Mouse (Mus musculus) embryonic facial prominence, embryonic 14.5 days (tissue): ENCODE measurements around the gene Adcyap1r1. TPM values are rescaled to one million over a fixed set of nuclear protein-coding genes. Genes with fewer than 3 reads are reported as not detected.

Source experiments
- ATAC-seq: fragments of 200-750 bp; cut with Nextera tagmentation; 2 replicates; pipeline ENCODE4 v1.8.0; 2017; ENCODE audit warnings: low read depth, moderate number of reproducible peaks, moderate TSS enrichment
- DNase-seq: peaks from one replicate; pipeline ENCODE4 v3.0.0-alpha.2; 2015; ENCODE audit warnings: low spot score
- H3K27ac ChIP-seq: fragments of 300-500 bp; sonication (generic); replicated peaks from 2 replicates; pipeline ENCODE4 v1.5.1; 2014; ENCODE audit warnings: low read depth, mild to moderate bottlenecking, low read length, moderate library complexity
- H3K27me3 ChIP-seq: fragments of 300-500 bp; sonication (generic); replicated peaks from 2 replicates; pipeline ENCODE4 v1.6.1; 2014; ENCODE audit warnings: low read length; ENCODE audit not compliant: control insufficient read depth, insufficient read depth
- H3K36me3 ChIP-seq: fragments of 300-500 bp; sonication (generic); 2 replicates; pipeline ENCODE4 v1.6.1; 2014; ENCODE audit warnings: low read length, mixed read lengths; ENCODE audit not compliant: control insufficient read depth, insufficient read depth
- H3K4me1 ChIP-seq: fragments of 300-500 bp; sonication (generic); 2 replicates; pipeline ENCODE4 v1.6.1; 2014; ENCODE audit warnings: antibody characterized with exemption, low read length; ENCODE audit not compliant: control insufficient read depth, insufficient read depth
- H3K4me2 ChIP-seq: fragments of 300-500 bp; sonication (generic); 2 replicates; pipeline ENCODE4 v1.6.1; 2014; ENCODE audit warnings: low read depth, mild to moderate bottlenecking, low read length, moderate library complexity, mixed read lengths
- H3K4me3 ChIP-seq: fragments of 300-500 bp; sonication (generic); 2 replicates; pipeline ENCODE4 v1.5.1; 2014; ENCODE audit warnings: low read depth, mild to moderate bottlenecking, low read length
- H3K9ac ChIP-seq: fragments of 300-500 bp; sonication (generic); 2 replicates; pipeline ENCODE4 v1.6.1; 2014; ENCODE audit warnings: low read depth, mild to moderate bottlenecking, low read length, moderate library complexity, mixed read lengths
- H3K9me3 ChIP-seq: fragments of 300-500 bp; sonication (generic); 2 replicates; pipeline ENCODE4 v1.6.1; 2016; ENCODE audit warnings: low read length; ENCODE audit not compliant: control insufficient read depth
- WGBS: fragments of 180-500 bp; shearing (Covaris S2); extraction: QIAGEN DNeasy Blood & Tissue Kit; methylation state at CpG from one replicate; pipeline ENCODE4 v1.1.7; 2014; 5-methylcytosine and 5-hydroxymethylcytosine counted together
- polyA plus RNA-seq: library from polyadenylated mRNA; unstranded; fragments of >200 nt; fragmentation: Nextera tagmentation; extraction: Ambion mirVana; gene quantifications from 2 replicates; pipeline ENCODE4 v1.2.1, GENCODE M21; 2014

Adcyap1r1 gene
- polyA plus RNA-seq, 1 experiment from 2014 or later, result 5.1 TPM

DNA sequence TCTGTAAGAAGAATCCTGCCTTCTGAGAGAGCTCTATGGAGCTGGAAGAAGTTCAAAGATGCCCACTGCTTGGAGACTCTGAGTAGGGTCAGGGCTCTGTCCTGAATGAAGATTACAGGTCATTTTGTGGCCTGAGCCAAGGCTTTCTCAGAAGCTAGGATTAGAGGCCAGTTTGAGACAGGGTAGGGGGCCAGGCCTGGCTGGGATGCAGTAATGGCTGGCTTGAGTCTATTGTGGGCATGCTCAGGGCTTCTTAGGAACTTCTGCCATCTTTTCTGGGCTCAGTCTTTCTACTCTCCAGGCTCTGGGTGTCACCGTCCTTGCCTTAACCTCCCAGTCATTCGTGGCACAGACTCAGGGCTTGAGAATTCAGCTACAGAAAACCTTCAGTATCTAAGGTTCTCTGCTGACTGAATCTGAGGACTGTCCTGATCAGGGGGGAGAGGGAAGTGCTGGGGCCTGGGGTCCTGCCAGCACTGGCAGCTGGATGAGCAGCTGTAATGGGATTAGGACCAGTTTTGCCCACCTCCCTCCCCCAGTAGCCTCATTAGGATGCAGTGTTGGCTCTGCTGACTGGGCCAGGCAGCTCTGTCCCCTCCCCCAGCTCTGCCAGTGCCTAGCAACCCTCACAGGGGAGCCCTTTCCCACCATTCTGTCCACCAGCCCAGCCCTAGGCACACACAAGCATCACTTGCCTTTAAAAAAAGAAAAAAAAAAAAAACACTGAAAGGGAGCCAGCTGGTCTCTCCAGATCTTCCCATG, 7.7 kb upstream of the Adcyap1r1 start:
- WGBS, result 18% methylated on average over 2 of the region's 2 CpGs
- Histone ChIP-seq H3K27ac (no peak overlapping the region), H3K4me1 (no peaks in the 10 kb centered on the region), H3K4me3 (no peak overlapping the region), H3K36me3 (no peaks in the 10 kb centered on the region), H3K27me3 (no peaks in the 10 kb centered on the region), H3K9ac (no peak overlapping the region), H3K4me2 (no peak overlapping the region), H3K9me3 (no peaks in the 10 kb centered on the region)
- DNase-seq, result peak; percentile 73
- ATAC-seq, result peak; percentile 89

DNA sequence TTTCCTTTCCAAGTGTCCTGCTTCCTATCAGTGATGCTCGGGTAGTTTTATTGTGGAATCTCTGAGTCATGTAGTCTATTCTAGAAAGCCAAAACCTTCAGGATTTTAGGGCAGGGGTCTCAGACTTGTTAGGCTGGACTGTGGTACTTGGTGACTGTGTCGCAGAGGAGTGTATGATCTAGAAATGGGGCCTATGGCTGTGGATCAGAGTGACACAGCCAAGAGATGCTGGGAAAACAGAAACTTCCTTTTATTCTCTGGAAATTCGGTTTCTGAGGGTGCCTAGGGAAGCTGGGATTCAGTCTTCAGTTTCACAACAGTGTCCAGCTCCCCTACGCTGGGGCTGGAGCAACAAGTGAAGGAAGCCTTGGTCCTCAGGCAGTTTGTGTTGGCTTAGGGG, 7.1 kb upstream of the Adcyap1r1 start:
- no peak overlapping the region for H3K4me3 ChIP-seq
- 40% methylated on average over 4 of the region's 4 CpGs for WGBS
- H3K36me3 ChIP-seq, result no peaks in the 10 kb centered on the region
- H3K9ac ChIP-seq, result no peak overlapping the region
- ATAC-seq (no peak), DNase-seq (no peak)
- no peaks in the 10 kb centered on the region for H3K4me1 ChIP-seq
- H3K27me3 ChIP-seq, result no peaks in the 10 kb centered on the region
- no peaks in the 10 kb centered on the region for H3K9me3 ChIP-seq
- H3K4me2 ChIP-seq, result no peak overlapping the region
- no peak overlapping the region for H3K27ac ChIP-seq

DNA sequence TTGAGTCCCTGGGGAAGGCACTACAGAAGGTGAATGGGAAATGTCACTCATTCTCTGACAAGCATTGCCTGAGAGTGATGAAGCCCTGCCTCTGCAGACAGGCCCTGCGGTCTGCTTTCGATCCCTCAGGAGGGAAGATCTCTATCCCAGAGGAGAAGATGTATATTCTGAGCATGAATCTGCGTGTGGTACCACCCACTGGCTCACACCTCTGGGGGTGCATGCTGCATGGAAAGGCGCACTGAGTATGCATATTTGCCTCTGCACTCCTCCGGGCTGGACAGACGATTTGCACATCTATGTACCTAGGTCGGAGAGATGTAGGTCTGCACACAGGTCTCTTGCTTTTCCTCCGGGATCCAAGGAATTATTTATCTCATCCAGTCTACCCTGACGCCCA, 3.6 kb upstream of the Adcyap1r1 start:
- Histone ChIP-seq H3K27ac (no peak overlapping the region), H3K4me1 (no peaks in the 10 kb centered on the region), H3K9ac (no peak overlapping the region), H3K4me2 (no peak overlapping the region), H3K27me3 (peaks cover 31% of the 10 kb centered on the region), H3K4me3 (no peak overlapping the region), H3K36me3 (no peaks in the 10 kb centered on the region), H3K9me3 (no peaks in the 10 kb centered on the region)
- no peak for DNase-seq
- ATAC-seq, result no peak
- WGBS, result 74% methylated on average over 9 of the region's 9 CpGs

DNA sequence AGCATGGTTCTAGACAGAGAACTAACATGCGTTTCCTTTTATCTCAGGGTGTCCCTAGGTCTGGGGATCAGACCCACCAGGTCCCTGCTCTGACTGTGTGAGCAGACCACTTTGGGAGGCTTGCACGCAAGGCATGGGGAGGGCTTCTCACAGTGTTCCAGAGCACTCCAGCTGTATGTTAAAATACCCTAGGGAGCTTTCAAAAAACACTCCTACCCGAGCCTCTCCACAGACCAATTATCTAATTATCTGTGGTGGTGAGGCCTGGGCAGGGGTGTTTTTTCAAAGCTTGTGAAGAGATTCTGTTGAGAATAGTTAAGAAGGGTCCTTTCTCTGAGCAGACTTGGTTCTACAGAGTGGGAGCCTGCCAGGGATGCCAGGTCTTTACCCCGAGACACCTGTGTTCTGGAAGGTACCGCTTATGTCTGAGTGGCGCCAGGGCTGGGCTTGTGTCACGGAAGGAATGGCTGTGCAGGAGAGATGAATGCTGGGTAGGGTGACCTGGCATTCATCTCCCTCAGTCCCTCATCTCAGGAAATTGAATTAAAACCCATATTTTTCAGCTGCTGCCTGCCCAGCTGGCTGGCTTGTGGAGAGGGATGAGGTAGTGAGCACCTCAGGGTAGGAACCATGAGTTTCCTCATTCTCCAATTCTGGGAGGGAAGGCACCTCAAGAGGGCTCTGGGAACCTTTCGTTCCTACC, 2.7 kb upstream of the Adcyap1r1 start:
- Histone ChIP-seq H3K4me2 (no peak overlapping the region), H3K36me3 (no peaks in the 10 kb centered on the region), H3K9me3 (no peaks in the 10 kb centered on the region), H3K4me3 (no peak overlapping the region), H3K9ac (no peak overlapping the region), H3K4me1 (no peaks in the 10 kb centered on the region), H3K27me3 (peaks cover 36% of the 10 kb centered on the region), H3K27ac (no peak overlapping the region)
- no peak for ATAC-seq
- 65% methylated on average over 8 of the region's 8 CpGs for WGBS
- no peak for DNase-seq

DNA sequence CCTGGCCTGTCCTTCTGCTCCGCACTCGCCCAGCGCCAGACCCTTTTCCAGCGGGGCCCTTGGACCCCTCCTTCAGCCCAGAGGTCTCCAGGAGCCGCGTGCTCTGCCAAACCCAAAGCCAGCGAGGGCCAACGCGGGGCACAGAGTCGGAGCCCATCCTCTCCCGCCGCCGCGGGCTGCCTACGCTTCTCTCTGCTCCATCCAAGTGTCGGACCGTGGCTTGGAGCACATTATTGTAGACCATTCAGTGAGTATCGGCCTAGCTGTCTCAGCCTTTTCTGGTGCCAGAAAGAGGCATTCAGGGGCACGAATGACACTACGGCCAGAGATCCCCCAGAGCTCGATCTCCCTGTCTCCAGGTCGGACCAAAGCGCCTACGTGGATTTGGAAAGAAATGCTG, 603 bp downstream of the Adcyap1r1 start:
- H3K4me1 ChIP-seq, result no peaks in the 10 kb centered on the region
- H3K36me3 ChIP-seq, result no peaks in the 10 kb centered on the region
- peaks cover 45% of the 10 kb centered on the region for H3K27me3 ChIP-seq
- no peaks in the 10 kb centered on the region for H3K9me3 ChIP-seq
- peak overlapping the region; percentile 53 for H3K4me3 ChIP-seq
- ATAC-seq (no peak; the same call in 1 of the 2 replicates), DNase-seq (no peak)
- peak overlapping the region; percentile 78 for H3K4me2 ChIP-seq
- peak overlapping the region; percentile 63 for H3K9ac ChIP-seq
- no peak overlapping the region for H3K27ac ChIP-seq
- WGBS, result under 1% methylated on average over 18 of the region's 24 CpGs

DNA sequence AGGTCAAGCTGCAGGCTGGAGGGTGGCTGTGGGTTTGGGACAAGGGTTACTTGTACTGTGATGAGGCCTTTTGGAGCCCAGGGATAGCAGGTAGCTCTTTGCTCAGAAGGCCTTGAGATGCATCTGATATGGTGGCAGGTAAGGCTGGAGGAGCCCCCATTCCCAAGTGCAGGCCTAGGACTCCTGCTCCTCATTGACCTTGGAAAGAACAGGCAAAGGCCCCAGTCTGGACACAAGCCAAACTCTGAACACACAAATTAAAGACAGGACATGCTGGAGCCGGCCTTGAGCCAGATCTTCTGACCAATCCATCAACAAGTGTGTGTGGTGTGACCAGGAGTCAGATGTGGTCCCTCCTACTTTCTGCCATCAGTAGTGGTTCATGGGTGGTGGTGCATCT, 1.8 kb downstream of the Adcyap1r1 start:
- H3K36me3 ChIP-seq, result no peaks in the 10 kb centered on the region
- peak overlapping the region; percentile 78; the same call in 1 of the 2 replicates for H3K4me2 ChIP-seq
- peaks cover 45% of the 10 kb centered on the region for H3K27me3 ChIP-seq
- H3K9me3 ChIP-seq, result no peaks in the 10 kb centered on the region
- H3K27ac ChIP-seq, result no peak overlapping the region
- H3K4me3 ChIP-seq, result no peak overlapping the region
- 14% methylated on average over 1 of the region's 1 CpGs for WGBS
- no peak for ATAC-seq
- no peak overlapping the region for H3K9ac ChIP-seq
- no peak for DNase-seq
- H3K4me1 ChIP-seq, result no peaks in the 10 kb centered on the region

DNA sequence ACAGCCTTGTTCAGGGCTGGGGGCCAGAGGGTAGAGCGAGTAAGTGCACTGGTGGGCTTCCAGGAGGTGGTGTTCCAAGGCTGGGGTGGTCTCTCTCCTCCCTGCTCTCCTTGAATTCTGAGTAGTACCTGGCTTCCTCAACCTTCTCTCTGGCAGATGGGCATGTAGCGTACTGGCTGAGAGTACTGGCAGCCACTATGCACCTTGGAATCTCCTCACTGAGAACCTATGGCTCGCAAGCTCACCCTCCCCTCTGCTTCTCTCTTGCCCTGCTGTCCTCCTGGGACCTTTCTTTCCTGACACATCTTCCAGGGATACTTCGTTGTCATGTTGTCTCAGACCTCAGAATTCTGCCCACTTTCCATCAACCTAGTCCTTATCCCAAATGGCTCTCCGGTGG, 3.9 kb downstream of the Adcyap1r1 start:
- no peak for DNase-seq
- Histone ChIP-seq H3K27me3 (peaks cover 40% of the 10 kb centered on the region), H3K4me1 (no peaks in the 10 kb centered on the region), H3K36me3 (no peaks in the 10 kb centered on the region), H3K27ac (no peak overlapping the region), H3K9ac (no peak overlapping the region), H3K9me3 (no peaks in the 10 kb centered on the region), H3K4me3 (no peak overlapping the region), H3K4me2 (no peak overlapping the region)
- no peak for ATAC-seq
- WGBS, result 82% methylated on average over 5 of the region's 5 CpGs

DNA sequence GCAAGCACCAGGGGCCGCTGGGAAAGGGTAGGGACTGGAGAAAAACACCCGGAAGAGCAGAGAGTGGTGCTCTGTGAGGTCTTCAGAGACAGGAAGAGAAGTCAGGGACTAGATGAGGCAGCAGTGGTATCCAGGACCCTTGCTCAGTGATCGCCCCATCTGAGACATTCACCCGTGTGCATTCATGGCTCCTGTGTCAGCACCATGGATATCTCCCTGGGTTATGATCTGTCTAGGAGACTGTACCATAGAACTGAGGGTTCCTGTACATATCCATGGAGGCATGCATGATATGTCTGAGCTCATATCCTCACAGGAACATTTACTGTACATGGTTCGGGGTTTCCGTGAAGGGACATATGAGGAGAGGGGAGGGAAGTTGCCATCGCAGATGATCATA, 5.9 kb downstream of the Adcyap1r1 start:
- ATAC-seq (no peak), DNase-seq (no peak)
- WGBS, result 67% methylated on average over 7 of the region's 7 CpGs
- Histone ChIP-seq H3K27me3 (peaks cover 19% of the 10 kb centered on the region), H3K9me3 (no peaks in the 10 kb centered on the region), H3K27ac (no peak overlapping the region), H3K36me3 (no peaks in the 10 kb centered on the region), H3K4me3 (no peak overlapping the region), H3K4me2 (no peak overlapping the region), H3K4me1 (no peaks in the 10 kb centered on the region), H3K9ac (no peak overlapping the region)

DNA sequence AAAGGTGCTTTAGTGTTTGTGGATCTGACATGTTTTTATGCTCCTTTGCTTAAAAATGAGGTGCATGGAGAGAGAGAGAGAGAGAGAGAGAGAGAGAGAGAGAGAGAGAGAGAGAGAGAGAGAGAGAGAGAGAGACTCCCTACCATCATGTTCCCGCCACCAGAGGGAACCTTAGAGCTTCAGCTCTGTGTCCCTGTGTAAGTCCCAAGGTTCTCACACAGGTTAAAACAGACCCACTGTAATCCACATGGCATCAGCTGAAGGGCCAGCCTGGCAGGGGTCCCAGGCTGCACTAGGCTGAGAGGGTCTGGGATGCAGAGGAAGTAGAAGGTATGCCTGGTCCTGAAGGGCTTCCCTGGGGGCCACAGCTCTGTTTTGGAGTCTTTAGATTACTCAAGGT, 6.4 kb downstream of the Adcyap1r1 start:
- Histone ChIP-seq H3K27me3 (peaks cover 15% of the 10 kb centered on the region), H3K9me3 (no peaks in the 10 kb centered on the region), H3K4me3 (no peak overlapping the region), H3K4me2 (no peak overlapping the region), H3K4me1 (no peaks in the 10 kb centered on the region), H3K36me3 (no peaks in the 10 kb centered on the region), H3K27ac (no peak overlapping the region), H3K9ac (no peak overlapping the region)
- ATAC-seq, result no peak
- no peak for DNase-seq
- WGBS, result 55% methylated on average over 1 of the region's 1 CpGs
